Mouse (Mus musculus) mesoderm, embryonic 11.5 days (tissue): ENCODE results near the gene Auts2.

Experiments used
- DNase-seq: peaks from one replicate; pipeline ENCODE4 v3.0.0-alpha.2; 2012; ENCODE audit warnings: low read depth, low spot score

The Auts2 gene

GRCm38 (mm10) chr5:132011795-132012194, 531.3 kb downstream of the Auts2 start:
- peak; percentile 45 for DNase-seq

DNA sequence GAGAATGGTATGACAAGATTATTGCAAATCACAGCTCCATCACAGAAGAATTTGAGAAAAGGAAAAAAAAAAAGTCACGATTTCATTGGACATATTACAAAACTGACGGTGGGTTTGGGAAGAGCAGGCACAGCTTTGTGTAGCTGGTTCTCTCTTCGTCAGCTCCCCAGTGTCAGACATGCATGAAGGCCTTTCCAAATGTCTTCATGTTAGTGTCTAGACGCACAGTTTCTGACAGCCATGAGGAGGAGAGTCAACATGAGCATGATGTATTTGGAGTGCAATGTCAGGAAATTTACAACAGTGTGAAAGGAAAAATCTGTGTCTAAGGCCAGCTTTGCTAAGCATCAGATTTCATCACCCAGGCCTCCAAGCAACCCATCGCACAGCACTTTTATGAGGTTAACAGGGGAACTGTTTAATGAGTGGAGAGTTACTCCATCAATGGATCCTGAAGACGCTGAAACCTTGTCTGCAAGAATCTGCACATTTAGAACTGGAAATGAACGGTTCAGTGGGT, 534.4 kb downstream of the Auts2 start:
- no peak for DNase-seq

DNA sequence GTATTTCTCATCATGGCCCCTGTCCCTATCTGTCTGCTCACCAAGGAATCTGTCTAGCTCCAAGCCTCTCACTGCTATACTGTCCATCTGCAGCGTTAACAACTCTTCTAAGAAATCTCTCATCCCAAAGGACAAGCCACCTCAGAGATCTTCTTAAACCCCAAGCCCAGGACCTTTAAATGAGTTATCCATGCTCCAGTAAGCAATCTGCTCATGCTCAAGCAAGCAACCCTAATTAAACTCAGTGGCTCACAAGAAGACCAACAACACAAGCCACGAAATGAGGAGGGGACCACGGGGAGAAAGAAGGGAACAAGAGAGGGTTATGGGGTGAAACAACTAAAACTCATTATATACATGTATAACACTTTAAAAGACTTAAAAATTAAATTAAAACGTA, 535.2 kb downstream of the Auts2 start:
- no peak for DNase-seq

- DNase-seq, result no peak
Observed at GRCm38 (mm10) chr5:131992681-131993211, 550.4 kb downstream of the Auts2 start.

DNA sequence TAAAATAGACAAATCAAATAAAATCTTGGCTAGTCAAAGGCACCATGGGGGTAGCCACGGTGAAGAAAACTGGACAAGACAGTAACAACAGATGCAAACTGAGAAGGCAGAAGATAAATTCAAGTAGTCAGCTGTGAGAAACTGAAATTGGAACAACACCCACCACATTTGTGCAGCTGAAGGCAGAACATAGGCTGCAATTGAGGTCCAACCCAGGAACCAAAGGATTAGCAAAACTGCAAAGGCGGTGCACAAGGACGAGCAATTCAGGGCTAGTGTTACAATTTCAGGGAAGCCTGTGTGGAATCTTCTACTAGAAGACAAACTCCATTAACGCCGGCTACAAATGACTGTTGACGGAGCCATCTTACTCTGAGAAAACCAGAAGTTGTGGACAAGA, 550.9 kb downstream of the Auts2 start:
- no peak for DNase-seq

DNA sequence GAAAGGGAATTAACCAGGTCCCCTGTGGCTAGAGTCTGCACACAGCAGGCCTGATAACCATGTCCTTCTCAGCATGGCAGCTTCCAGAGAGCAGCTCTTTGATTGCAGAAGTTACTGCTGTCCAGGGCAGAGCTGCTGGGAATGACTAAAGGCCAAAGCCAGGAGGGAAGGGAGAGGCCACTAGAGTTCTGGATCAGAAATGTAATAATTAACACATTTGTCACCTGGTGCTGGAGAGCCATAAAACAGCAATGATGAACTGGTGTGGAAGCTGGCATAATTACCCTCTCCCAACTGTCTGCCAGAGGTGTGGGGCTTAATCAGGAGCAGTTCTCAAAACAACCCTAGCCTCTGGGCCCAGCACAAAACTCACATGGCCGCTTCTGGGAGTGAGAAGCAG, 552.6 kb downstream of the Auts2 start:
- DNase-seq, result no peak

GRCm38 (mm10) chr5:131981451-131981850, 561.7 kb downstream of the Auts2 start:
- DNase-seq, result no peak

DNA sequence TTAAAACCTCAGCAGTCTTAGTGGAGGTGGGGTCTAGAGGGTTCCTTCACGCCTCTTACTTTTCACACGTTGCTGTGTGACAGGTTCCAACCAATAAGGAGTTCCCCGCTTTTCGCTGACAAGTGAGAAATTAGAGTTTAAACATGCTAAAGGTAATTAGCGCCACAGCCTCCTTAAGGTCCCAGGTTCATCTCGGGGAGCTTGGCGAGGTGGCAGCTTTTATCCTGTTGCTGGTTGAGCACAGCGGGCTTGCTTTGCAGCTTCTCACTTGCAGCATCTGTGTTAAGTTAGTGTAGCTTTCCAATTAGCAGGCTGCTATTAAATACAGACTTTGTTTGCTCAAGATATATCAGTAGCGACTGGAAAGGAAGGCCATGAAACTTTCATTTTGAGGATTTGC, 564.2 kb downstream of the Auts2 start:
- no peak for DNase-seq

DNA sequence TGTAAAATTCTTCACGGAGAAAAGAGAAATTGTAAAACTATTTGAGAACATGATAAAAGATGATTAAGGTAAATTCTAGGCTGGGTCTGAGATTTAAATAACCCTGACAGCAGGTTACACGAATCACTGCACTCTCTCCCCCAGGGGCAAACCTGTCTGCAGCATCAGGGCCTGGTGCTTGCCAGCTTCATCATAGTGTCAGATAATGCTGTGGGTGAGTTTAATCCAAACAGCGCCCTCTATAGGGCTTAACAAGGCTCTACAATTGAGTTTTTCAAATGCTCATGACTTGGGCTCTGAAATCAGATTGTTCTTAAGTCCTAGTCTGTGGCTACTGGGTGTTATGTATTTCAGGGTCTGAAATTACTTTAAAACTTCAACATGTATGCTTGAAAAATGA, 565.6 kb downstream of the Auts2 start:
- DNase-seq, result no peak

GRCm38 (mm10) chr5:131971901-131972300, 571.2 kb downstream of the Auts2 start:
- no peak for DNase-seq

DNA sequence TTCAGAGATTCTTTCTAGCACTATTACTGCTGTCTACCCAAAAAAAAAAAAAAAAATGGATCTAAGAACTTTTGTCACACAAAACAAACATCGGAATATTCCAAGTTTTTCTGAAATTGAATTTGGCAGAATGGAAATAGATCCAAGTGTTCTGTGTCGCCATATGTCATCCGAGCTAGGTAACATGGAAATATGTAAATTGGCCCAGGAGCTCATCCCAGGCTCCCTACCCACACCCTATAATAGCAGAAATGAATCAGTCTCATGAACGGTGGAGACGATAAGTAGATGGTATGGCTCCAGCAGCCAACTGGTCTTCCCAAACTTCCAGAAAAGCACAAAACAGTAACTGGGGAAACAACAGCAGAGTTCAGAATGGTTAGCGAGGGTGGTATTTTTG, 577.6 kb downstream of the Auts2 start:
- no peak for DNase-seq

DNA sequence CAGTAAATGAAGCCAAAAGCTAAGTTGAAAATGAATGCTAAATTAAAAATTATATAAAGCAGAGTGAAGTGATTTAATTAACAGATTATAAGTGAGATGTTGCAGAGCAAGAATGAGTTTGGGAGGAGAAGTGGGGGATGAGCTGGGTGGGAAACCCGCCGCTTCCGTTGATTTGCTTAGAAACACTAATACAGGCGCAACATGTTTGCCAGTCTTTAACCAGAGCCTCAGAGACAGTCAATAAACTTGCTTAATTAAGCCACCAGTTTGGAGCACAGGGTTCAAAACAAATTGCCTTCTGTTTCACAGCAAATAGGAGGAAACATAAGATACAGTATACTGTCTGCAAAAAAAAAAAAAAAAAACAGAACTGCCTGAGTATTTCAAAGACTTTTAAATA, 579.6 kb downstream of the Auts2 start:
- no peak for DNase-seq

DNA sequence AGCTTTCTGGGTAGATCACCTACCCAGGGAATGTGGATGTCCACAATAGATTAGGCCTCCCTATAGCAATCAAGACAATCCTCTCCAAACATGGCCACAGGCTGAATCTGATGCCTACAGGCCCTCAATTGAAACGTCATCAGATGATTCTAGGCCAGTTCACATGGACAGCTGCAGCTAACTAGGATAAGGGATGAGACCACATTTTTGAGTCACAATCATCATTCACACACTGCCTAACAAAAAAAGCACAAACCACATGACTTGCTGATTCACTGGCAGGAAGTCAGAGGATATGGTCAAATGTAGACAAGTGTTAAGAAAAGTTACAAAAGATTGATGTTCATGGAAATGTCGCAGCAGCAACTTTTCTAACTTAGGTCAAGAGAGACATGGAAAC, 581.3 kb downstream of the Auts2 start:
- DNase-seq, result no peak

- DNase-seq, result no peak
Observed at GRCm38 (mm10) chr5:131960432-131960831, 582.7 kb downstream of the Auts2 start.

- no peak for DNase-seq
Observed at GRCm38 (mm10) chr5:131956998-131957397, 586.1 kb downstream of the Auts2 start.

- no peak for DNase-seq
Observed at GRCm38 (mm10) chr5:131956090-131956489, 587.1 kb downstream of the Auts2 start.

DNA sequence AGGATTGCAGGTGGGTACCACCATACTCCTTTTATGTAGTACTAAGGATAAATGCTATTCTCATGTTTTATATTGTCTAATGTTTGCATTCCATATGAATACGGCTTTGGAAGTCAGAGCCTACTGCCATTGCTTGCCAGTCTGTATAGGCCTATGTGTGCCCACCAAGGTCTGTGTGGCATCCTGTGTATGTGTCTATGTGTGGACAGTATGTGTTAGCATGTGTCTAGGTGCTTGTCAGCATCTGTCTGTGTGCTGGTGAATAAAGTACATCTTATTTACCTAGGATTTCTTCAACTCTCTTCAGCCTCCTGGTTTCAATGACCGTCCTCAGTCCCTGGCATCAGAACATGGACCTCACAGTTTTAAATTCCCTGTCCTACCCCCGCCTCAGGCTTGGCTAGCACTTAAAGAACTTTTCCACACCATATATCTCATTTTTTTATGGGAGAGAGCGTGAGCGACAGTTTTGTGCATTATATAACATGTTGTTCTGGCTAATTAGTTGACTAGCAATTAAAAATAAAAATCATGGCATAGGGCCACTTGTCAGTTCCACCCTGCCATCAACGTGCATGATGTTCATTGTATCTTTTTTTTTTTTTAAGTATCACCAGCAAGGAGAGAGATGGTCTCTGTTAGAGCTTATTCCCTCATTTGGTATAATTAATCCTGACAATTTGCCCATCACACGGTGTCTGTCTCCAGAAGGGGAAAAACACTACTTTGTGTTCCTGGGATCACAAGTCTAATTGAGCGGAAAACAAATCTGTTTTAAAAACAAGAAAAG, 587.7 kb downstream of the Auts2 start:
- no peak for DNase-seq

GRCm38 (mm10) chr5:131948571-131949151, 594.5 kb downstream of the Auts2 start:
- peak; percentile 34 for DNase-seq

GRCm38 (mm10) chr5:131946801-131947200, 596.3 kb downstream of the Auts2 start:
- DNase-seq, result peak; percentile 49

- no peak for DNase-seq
Observed at GRCm38 (mm10) chr5:131944761-131945160, 598.4 kb downstream of the Auts2 start.

DNA sequence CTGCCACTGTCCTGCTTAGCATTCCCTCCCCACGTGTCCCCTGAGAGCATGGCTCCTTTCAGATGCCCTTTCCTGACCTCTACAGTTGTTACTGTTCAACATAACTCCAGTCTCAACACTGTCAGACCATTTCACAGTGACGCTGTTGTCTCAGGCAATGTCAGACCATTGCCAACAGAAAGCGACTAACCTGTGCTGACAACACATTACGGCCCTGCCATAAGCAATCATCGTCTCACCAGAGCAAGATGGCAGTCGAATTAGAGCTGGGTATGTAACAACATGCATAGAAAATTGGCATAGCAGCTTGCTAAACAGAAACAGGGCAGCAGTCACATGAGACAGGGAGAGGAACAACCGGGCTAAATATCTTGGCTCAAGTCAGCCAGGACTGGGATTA, 614.4 kb downstream of the Auts2 start:
- no peak for DNase-seq

DNA sequence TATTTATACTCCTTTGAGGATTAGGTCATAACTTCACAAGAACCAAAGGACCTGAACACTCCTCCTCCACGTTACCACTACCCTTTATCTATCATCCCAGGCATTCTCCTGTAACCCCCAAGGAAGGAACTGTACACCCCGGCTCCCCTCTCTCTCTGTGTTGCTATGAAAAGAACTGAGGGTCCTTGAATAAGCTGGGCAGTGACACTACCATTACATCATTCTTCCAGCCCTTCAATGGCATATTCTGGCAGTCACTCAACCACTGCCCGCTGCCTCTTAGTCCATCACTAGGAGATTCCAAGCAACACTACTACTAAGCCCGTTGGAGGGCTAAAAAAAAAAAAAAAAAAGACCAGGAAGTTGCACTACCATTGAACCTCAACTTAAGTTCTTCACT, 620.4 kb downstream of the Auts2 start:
- no peak for DNase-seq

- DNase-seq, result no peak
Observed at GRCm38 (mm10) chr5:131922118-131922517, 621.0 kb downstream of the Auts2 start.
